Mouse (Mus musculus): ENCODE results near the gene Slc12a3. TPM values are rescaled to one million over a fixed set of nuclear protein-coding genes. Genes with fewer than 3 reads are reported as not detected.
"Not testable (repeated sequence)": the region's sequence is repeated elsewhere in the genome, so short reads cannot be mapped to it uniquely, and the experiment has no call there.

Gene Slc12a3
- polyA plus RNA-seq, 1 experiment from 2014 or later = 0.21 TPM

GRCm38 (mm10) chr8:94399361-94399953, 70.5 kb downstream of the Slc12a3 start:
- DNase-seq (ENCODE audit: low spot score) = no peak

GRCm38 (mm10) chr8:94399957-94400356, 71.0 kb downstream of the Slc12a3 start:
- DNase-seq (ENCODE audit: low spot score) = not testable (repeated sequence)

GRCm38 (mm10) chr8:94408443-94409080, 79.6 kb downstream of the Slc12a3 start:
- DNase-seq (ENCODE audit: low spot score) = no peak

- DNase-seq (ENCODE audit: low spot score) = no peak
These were observed 80.5 kb downstream of the Slc12a3 start for GRCm38 (mm10) chr8:94409523-94409922.

- DNase-seq (ENCODE audit: low spot score) = no peak
These were observed 83.5 kb downstream of the Slc12a3 start for GRCm38 (mm10) chr8:94412518-94412917.

GRCm38 (mm10) chr8:94413509-94413908, 84.5 kb downstream of the Slc12a3 start:
- DNase-seq (ENCODE audit: low spot score) = peak; percentile 87

GRCm38 (mm10) chr8:94415218-94415617, 86.2 kb downstream of the Slc12a3 start:
- peak; percentile 27 for DNase-seq (ENCODE audit: low spot score)

MicroRNA genes within 50 kb of the gene (microRNA counts, 519-probe panel; counts per million panel counts)
- microRNA mmu-miR-138 = 473 counts per million, percentile 71 among the panel's probes with 10 or more counts

Small RNAs within 50 kb of the gene (microRNA-seq; reads per million reads assigned to microRNA genes)
- 54.5 reads per million, percentile 40 among the genes with 10 or more reads in this experiment for gene Mir138-2 (ENCODE audit: borderline number of aligned reads)

Other genes starting within 250 kb of the Slc12a3 start
- gene Bbs2, start 230.3 kb upstream of the Slc12a3 start, polyA plus RNA-seq (2015; fragmentation: Nextera tagmentation; extraction: Ambion mirVana) = 7.2 and 9.3 TPM in 2 replicates
- gene Mt4, start 192.0 kb upstream of the Slc12a3 start, polyA plus RNA-seq (2015; fragmentation: Nextera tagmentation; extraction: Ambion mirVana) = 4.9 and 5.6 TPM in 2 replicates
- 3.6 and 4.6 TPM in 2 replicates for gene Mt3, start 176.6 kb upstream of the Slc12a3 start, polyA plus RNA-seq (2015; fragmentation: Nextera tagmentation; extraction: Ambion mirVana)
- 44.8 and 45.7 TPM in 2 replicates for gene Mt2, start 156.5 kb upstream of the Slc12a3 start, polyA plus RNA-seq (2015; fragmentation: Nextera tagmentation; extraction: Ambion mirVana)
- gene Mt1, start 150.1 kb upstream of the Slc12a3 start, polyA plus RNA-seq (2015; fragmentation: Nextera tagmentation; extraction: Ambion mirVana) = 112 and 124 TPM in 2 replicates
- 48.3 and 54.2 TPM in 2 replicates for gene Nup93, start 114.6 kb upstream of the Slc12a3 start, polyA plus RNA-seq (2015; fragmentation: Nextera tagmentation; extraction: Ambion mirVana)
- 78.9 and 83.6 TPM in 2 replicates for gene Herpud1, start 57.2 kb downstream of the Slc12a3 start, polyA plus RNA-seq (2015; fragmentation: Nextera tagmentation; extraction: Ambion mirVana)
- gene Nlrc5, start 105.2 kb downstream of the Slc12a3 start, polyA plus RNA-seq (2015; fragmentation: Nextera tagmentation; extraction: Ambion mirVana) = 5.0 and 6.2 TPM in 2 replicates
- 2.9 and 3.0 TPM in 2 replicates for gene Cpne2, start 203.8 kb downstream of the Slc12a3 start, polyA plus RNA-seq (2015; fragmentation: Nextera tagmentation; extraction: Ambion mirVana)